Mouse (Mus musculus): ENCODE results near the gene Psmc3. TPM values are rescaled to one million over a fixed set of nuclear protein-coding genes. Genes with fewer than 3 reads are reported as not detected.

Psmc3 gene
- polyA plus RNA-seq, 1 experiment from 2014 or later = 315 TPM

GRCm38 (mm10) chr2:91059376-91059775 lies 5.6 kb downstream of the Psmc3 start:
- ATAC-seq (replicated peaks; ENCODE audit: low FRiP score) = no peak
- H3K27me3 ChIP-seq = no peaks in the 10 kb centered on the region
- no peaks in the 10 kb centered on the region for H3K9me3 ChIP-seq (replicated peaks)
- H3K27ac ChIP-seq = no peak overlapping the region
- peaks cover 17% of the 10 kb centered on the region for H3K4me1 ChIP-seq
- H3K4me2 ChIP-seq = no peak overlapping the region
- no peak overlapping the region for H3K4me3 ChIP-seq (replicated peaks)
- WGBS = 92% methylated on average over 2 of the region's 2 CpGs
- H3K9ac ChIP-seq = no peak overlapping the region
- peaks cover 97% of the 10 kb centered on the region for H3K36me3 ChIP-seq

GRCm38 (mm10) chr2:91060544-91061355 lies 6.9 kb downstream of the Psmc3 start:
- Histone ChIP-seq H3K9me3 (replicated peaks) (no peaks in the 10 kb centered on the region), H3K4me1 (peaks cover 7% of the 10 kb centered on the region), H3K9ac (no peak overlapping the region), H3K27ac (no peak overlapping the region), H3K36me3 (peaks cover 98% of the 10 kb centered on the region), H3K4me3 (replicated peaks) (no peak overlapping the region), H3K27me3 (no peaks in the 10 kb centered on the region), H3K4me2 (no peak overlapping the region)
- ATAC-seq (replicated peaks; ENCODE audit: low FRiP score) = peak; percentile 28; the same call in 1 of the 2 replicates
- WGBS = 83% methylated on average over 10 of the region's 10 CpGs

DNA sequence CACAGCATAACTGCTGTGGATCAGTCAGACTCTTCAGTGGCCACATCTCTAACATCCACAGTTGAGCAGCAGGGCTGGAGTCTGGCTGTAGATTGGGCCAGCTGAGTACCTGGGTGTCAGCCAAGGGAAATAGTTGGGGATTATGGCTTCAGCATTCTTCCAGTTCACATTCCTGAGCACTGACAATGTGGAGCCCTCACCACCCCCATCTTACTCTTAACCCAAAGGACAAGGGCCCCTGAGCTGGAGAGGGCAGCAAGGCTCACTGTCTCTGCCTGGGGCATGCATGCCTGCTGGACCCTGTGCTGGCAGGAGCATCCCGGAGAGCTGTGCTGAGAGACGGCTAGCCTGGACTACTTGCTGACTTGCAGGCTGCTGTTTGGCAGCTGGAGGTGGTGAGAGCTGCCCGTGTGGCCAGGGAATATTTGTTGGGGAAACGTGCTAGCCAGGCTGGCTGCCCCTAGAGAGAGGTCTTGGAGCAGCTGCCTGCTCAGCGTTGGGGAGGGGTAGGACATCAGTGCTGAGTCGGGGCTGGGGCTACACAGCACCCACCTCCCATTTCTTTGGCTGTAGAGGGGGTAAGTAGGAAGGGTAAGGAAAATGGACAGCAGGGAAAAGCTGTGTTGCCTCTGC lies 8.2 kb downstream of the Psmc3 start:
- peaks cover 7% of the 10 kb centered on the region for H3K4me1 ChIP-seq
- WGBS = 69% methylated on average over 6 of the region's 6 CpGs
- H3K9ac ChIP-seq = no peak overlapping the region
- peak overlapping the region; percentile 56 for H3K27ac ChIP-seq
- no peaks in the 10 kb centered on the region for H3K27me3 ChIP-seq
- peaks cover 93% of the 10 kb centered on the region for H3K36me3 ChIP-seq
- H3K9me3 ChIP-seq (replicated peaks) = no peaks in the 10 kb centered on the region
- H3K4me3 ChIP-seq (replicated peaks) = no peak overlapping the region
- peak; percentile 47 for ATAC-seq (replicated peaks; ENCODE audit: low FRiP score)
- no peak overlapping the region for H3K4me2 ChIP-seq

- H3K36me3 ChIP-seq = peaks cover 87% of the 10 kb centered on the region
- 88% methylated on average over 16 of the region's 16 CpGs for WGBS
- H3K27me3 ChIP-seq = no peaks in the 10 kb centered on the region
Measured at GRCm38 (mm10) chr2:91062779-91063606, 9.2 kb downstream of the Psmc3 start.

DNA sequence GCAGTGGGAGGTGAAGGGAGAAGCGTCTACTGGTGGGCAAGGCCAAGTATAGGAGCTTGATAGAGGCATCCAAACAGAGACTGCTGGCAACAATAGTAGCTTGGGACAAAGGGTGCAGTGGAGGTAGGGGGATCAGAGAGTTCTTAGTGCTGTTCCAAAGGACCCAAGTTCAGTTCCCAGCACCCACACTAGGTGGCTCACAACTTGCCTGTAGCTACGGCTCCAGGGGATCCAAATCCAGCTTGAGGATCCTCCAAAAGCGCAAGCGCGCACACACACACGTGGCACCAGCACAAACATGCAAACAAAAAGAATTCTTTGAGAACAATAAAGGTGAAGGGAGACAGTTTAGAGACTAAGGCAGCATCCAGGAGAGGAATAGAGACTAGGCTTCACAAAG lies 10.4 kb downstream of the Psmc3 start:
- 89% methylated on average over 6 of the region's 6 CpGs for WGBS
- no peak overlapping the region for H3K4me2 ChIP-seq
- H3K4me1 ChIP-seq = peaks cover 18% of the 10 kb centered on the region
- no peaks in the 10 kb centered on the region for H3K27me3 ChIP-seq
- no peak overlapping the region for H3K4me3 ChIP-seq (replicated peaks)
- peaks cover 75% of the 10 kb centered on the region for H3K36me3 ChIP-seq
- no peak overlapping the region for H3K27ac ChIP-seq
- H3K9me3 ChIP-seq (replicated peaks) = no peaks in the 10 kb centered on the region
- no peak for ATAC-seq (replicated peaks; ENCODE audit: low FRiP score)
- no peak overlapping the region for H3K9ac ChIP-seq

More at GRCm38 (mm10) chr2:91062779-91063606, 9.2 kb downstream of the Psmc3 start:
- H3K9me3 ChIP-seq (replicated peaks) = no peaks in the 10 kb centered on the region
- H3K9ac ChIP-seq = no peak overlapping the region
- no peak for ATAC-seq (replicated peaks; ENCODE audit: low FRiP score)
- H3K4me1 ChIP-seq = peaks cover 7% of the 10 kb centered on the region
- H3K4me3 ChIP-seq (replicated peaks) = no peak overlapping the region
- H3K4me2 ChIP-seq = no peak overlapping the region
- peak overlapping the region; percentile 56; the same call in 1 of the 2 replicates for H3K27ac ChIP-seq

DNA sequence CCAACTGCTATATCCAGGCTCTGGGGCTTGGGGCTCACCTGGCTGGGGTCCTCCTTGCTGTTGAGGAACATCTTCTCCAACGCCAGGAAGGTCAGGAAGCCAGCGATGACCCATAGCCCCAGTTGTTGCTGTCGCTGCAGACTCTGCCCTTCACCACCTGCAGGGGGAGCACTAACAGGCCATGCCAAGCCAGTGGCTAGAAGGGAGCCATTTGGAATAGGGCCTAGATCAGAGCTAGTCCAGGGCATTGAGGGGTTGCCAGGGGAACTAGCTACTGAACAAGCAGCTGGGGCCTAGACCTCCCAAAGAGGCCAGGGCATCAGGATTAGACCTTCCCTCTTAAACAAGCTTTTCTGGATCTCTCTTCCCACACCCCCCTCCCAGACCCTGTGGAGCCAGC lies 11.7 kb downstream of the Psmc3 start:
- Histone ChIP-seq H3K4me3 (replicated peaks) (no peak overlapping the region), H3K36me3 (peaks cover 62% of the 10 kb centered on the region), H3K27ac (no peak overlapping the region), H3K4me2 (no peak overlapping the region), H3K9me3 (replicated peaks) (no peaks in the 10 kb centered on the region), H3K27me3 (no peaks in the 10 kb centered on the region), H3K4me1 (peaks cover 23% of the 10 kb centered on the region), H3K9ac (no peak overlapping the region)
- ATAC-seq (replicated peaks; ENCODE audit: low FRiP score) = no peak
- WGBS = 43% methylated on average over 3 of the region's 3 CpGs

- Histone ChIP-seq H3K27me3 (no peaks in the 10 kb centered on the region), H3K4me1 (peaks cover 31% of the 10 kb centered on the region), H3K9ac (no peak overlapping the region), H3K36me3 (peaks cover 52% of the 10 kb centered on the region), H3K4me3 (replicated peaks) (no peak overlapping the region), H3K4me2 (no peak overlapping the region), H3K27ac (no peak overlapping the region), H3K9me3 (replicated peaks) (no peaks in the 10 kb centered on the region)
- WGBS = 82% methylated on average over 3 of the region's 3 CpGs
- no peak for ATAC-seq (replicated peaks; ENCODE audit: low FRiP score)
Measured at GRCm38 (mm10) chr2:91066455-91066854, 12.6 kb downstream of the Psmc3 start.

DNA sequence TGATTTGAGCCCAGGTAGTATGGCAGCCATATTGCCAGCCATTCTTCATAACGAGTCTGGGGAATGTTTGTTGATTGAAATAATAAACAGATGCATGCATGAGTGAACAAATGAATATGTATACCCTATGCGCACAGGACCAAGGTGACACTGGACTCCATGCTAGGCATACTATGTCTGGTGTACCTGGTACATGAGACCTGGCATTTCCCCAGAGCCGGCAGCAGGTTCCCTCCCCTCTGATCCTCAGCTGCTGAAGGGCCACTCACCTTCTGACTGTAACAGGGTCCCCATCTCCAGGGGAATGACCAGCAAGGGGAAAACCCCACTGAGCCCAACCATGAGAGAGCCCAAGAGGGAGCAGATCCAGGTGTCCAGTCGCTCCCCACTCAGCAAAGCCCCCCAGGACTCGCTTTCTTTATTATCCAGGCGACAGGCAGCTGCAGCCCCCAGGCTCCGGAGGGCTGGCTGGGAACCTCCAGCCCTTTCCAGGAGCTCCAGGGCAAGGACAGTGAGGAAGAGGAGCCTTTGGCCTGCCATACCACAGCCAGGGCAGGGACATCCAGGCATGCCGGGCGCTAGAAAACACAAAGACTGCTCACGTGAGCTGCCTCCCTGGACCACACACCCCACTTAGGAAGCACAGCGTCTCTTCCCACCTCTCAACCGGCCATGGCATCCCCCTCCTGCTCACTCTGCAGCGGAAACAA lies 14.5 kb downstream of the Psmc3 start:
- peak overlapping the region; percentile 32 for H3K9ac ChIP-seq
- no peak overlapping the region for H3K27ac ChIP-seq
- H3K4me1 ChIP-seq = peaks cover 24% of the 10 kb centered on the region
- no peaks in the 10 kb centered on the region for H3K27me3 ChIP-seq
- peaks cover 34% of the 10 kb centered on the region for H3K36me3 ChIP-seq
- peak overlapping the region; percentile 72 for H3K4me3 ChIP-seq (replicated peaks)
- H3K9me3 ChIP-seq (replicated peaks) = no peaks in the 10 kb centered on the region
- ATAC-seq (replicated peaks; ENCODE audit: low FRiP score) = no peak
- peak overlapping the region; percentile 72 for H3K4me2 ChIP-seq
- 59% methylated on average over 13 of the region's 13 CpGs for WGBS

DNA sequence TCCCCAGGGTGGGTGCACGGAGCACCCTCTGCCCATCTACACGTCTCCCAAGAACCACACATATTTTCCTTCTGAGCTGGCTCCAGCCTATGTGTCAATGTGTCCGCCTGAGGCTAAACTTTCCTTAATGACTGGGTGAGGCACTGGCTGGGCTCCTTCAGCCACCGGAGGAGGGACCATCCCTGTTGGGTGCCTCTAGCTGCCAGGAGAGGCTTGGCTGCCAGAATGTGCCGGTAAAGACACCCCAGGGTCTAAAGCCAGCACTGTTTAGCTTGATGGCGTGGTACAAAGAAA lies 15.0 kb downstream of the Psmc3 start:
- Histone ChIP-seq H3K9ac (peak overlapping the region; percentile 32), H3K4me1 (peaks cover 24% of the 10 kb centered on the region), H3K27ac (no peak overlapping the region), H3K27me3 (no peaks in the 10 kb centered on the region), H3K4me2 (peak overlapping the region; percentile 72), H3K4me3 (replicated peaks) (peak overlapping the region; percentile 72), H3K9me3 (replicated peaks) (no peaks in the 10 kb centered on the region), H3K36me3 (peaks cover 29% of the 10 kb centered on the region)
- WGBS = 56% methylated on average over 6 of the region's 6 CpGs
- ATAC-seq (replicated peaks; ENCODE audit: low FRiP score) = no peak

- H3K4me2 ChIP-seq = peak overlapping the region; percentile 72
- WGBS = 6% methylated on average over 14 of the region's 14 CpGs
- no peaks in the 10 kb centered on the region for H3K27me3 ChIP-seq
- H3K4me3 ChIP-seq (replicated peaks) = peak overlapping the region; percentile 72
- peak overlapping the region; percentile 93 for H3K27ac ChIP-seq
- peak; percentile 3; the same call in 1 of the 2 replicates for ATAC-seq (replicated peaks; ENCODE audit: low FRiP score)
- H3K36me3 ChIP-seq = peaks cover 22% of the 10 kb centered on the region
- peak overlapping the region; percentile 70 for H3K9ac ChIP-seq
- no peaks in the 10 kb centered on the region for H3K9me3 ChIP-seq (replicated peaks)
- H3K4me1 ChIP-seq = peaks cover 24% of the 10 kb centered on the region
Measured at GRCm38 (mm10) chr2:91069306-91070000, 15.6 kb downstream of the Psmc3 start.
